ENCODE assay signal across 8 mouse cellular contexts in the genomic region with DNA sequence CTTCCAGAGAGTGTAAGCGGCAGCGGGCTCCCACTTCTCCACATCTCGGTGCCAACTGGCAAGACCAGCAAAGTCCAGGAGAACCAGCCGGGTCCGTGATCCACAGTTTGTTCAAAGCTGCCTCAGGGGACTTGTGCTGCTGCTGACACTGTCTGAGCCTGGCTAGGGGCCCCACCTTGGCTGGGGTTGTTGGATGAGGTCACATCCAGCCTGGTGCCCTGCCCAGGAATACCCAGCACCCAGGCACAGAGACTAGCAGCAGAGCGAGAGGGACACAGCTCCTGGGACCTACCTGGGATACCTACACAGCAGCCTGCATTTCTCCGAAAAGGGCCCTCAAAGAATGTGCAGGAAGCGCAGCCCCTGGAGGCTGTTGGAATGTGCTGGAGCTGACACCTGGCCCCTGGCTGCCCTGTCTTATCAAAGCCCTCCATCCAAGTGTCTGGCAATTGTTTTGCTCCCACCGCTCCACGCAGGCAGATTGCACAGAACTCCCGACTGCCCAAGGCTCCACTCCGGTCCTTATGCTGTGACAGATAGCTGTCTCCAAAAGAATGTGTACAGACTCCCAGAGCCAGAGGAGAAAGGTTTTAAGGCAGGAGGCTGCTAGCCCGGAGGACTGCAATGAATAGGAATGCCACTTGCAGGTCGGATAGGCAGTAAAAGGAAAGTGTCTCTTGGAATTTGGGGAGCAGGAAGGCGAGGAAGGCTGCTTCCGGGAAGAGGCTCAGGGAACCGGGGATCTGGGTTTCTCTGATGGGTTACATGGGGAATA. TPM values are rescaled to one million over a fixed set of nuclear protein-coding genes. Genes with fewer than 3 reads are reported as not detected.
DNase-seq lines count a peak whose midpoint lies in the region; ATAC-seq and TF ChIP-seq lines count a peak whose summit lies in the region.

No protein-coding gene starts in this region.

- no peaks in the 10 kb centered on the region for H3K27me3 ChIP-seq in heart, embryonic 13.5 days (replicated peaks)
- peaks cover 9% of the 10 kb centered on the region for H3K27me3 ChIP-seq in limb, embryonic 13.5 days
- peaks cover 21% of the 10 kb centered on the region for H3K27me3 ChIP-seq in midbrain, embryonic 15.5 days (replicated peaks)

- no peaks in the 10 kb centered on the region for H3K9me3 ChIP-seq in heart, embryonic 13.5 days
- H3K9me3 ChIP-seq in limb, embryonic 13.5 days: no peaks in the 10 kb centered on the region
- H3K9me3 ChIP-seq in midbrain, embryonic 15.5 days: no peaks in the 10 kb centered on the region

- no peak overlapping the region for H3K27ac ChIP-seq in bone marrow, adult 2 months (ENCODE audit: control insufficient read depth, insufficient read depth, low read depth, low read length, poor library complexity)
- peak overlapping the region; percentile 84 for H3K27ac ChIP-seq in heart, embryonic 13.5 days (replicated peaks)
- peak overlapping the region; percentile 73; the same call in 1 of the 2 replicates for H3K27ac ChIP-seq in limb, embryonic 13.5 days
- no peak overlapping the region for H3K27ac ChIP-seq in midbrain, embryonic 15.5 days

- ATAC-seq in heart, embryonic 13.5 days (ENCODE audit: extremely low read depth, insufficient number of reproducible peaks, low FRiP score, low TSS enrichment): no peak
- no peak for ATAC-seq in limb, embryonic 13.5 days (ENCODE audit: low FRiP score, low read depth)
- no peak for ATAC-seq in midbrain, embryonic 15.5 days (replicated peaks)
- ATAC-seq in monocyte, adult 5-6 weeks (replicated peaks; ENCODE audit: insufficient number of reproducible peaks, low FRiP score, low TSS enrichment, poor library complexity, severe bottlenecking): no peak

- peak overlapping the region; percentile 88 for H3K9ac ChIP-seq in heart, embryonic 13.5 days
- peak overlapping the region; percentile 79 for H3K9ac ChIP-seq in limb, embryonic 13.5 days
- H3K9ac ChIP-seq in midbrain, embryonic 15.5 days: peak overlapping the region; percentile 50

- DNase-seq in cerebellum, adult 9-10 months: peak; percentile 28
- DNase-seq in cerebellum, adult 8-10 months: no peak
- DNase-seq in left cerebral cortex, adult 18-20 months (ENCODE audit: low spot score in 2 of 2): no peak

- H3K4me3 ChIP-seq in bone marrow, adult 2 months (replicated peaks; ENCODE audit: control insufficient read depth, low read depth, low read length): peak overlapping the region; percentile 61
- peak overlapping the region; percentile 76 for H3K4me3 ChIP-seq in heart, embryonic 13.5 days
- peak overlapping the region; percentile 65 for H3K4me3 ChIP-seq in limb, embryonic 13.5 days
- peak overlapping the region; percentile 52 for H3K4me3 ChIP-seq in midbrain, embryonic 15.5 days

- no peak for TF ChIP-seq POLR2A in bone marrow, adult 2 months (IDR thresholded peaks at IDR 0.05; ENCODE audit: borderline replicate concordance, control insufficient read depth, low read depth, low read length)

- no peaks in the 10 kb centered on the region for H3K36me3 ChIP-seq in heart, embryonic 13.5 days
- H3K36me3 ChIP-seq in limb, embryonic 13.5 days: no peaks in the 10 kb centered on the region
- H3K36me3 ChIP-seq in midbrain, embryonic 15.5 days (replicated peaks): no peaks in the 10 kb centered on the region

- H3K4me2 ChIP-seq in heart, embryonic 13.5 days: peak overlapping the region; percentile 99
- H3K4me2 ChIP-seq in limb, embryonic 13.5 days (replicated peaks): peak overlapping the region; percentile 82
- H3K4me2 ChIP-seq in midbrain, embryonic 15.5 days: peak overlapping the region; percentile 94

- no peak for TF ChIP-seq CTCF in bone marrow, adult 2 months (IDR thresholded peaks at IDR 0.05; ENCODE audit: control insufficient read depth, insufficient read depth, low read length)

- WGBS in bone marrow, adult 2 months: 32% methylated on average over 17 of the region's 17 CpGs
- WGBS in heart, embryonic 13.5 days: 4% methylated on average over 17 of the region's 17 CpGs
- 12% methylated on average over 17 of the region's 17 CpGs for WGBS in limb, embryonic 13.5 days
- WGBS in midbrain, embryonic 15.5 days: 19% methylated on average over 17 of the region's 17 CpGs

- peaks cover 3% of the 10 kb centered on the region; the same call in 1 of the 2 replicates for H3K4me1 ChIP-seq in bone marrow, adult 2 months (ENCODE audit: control insufficient read depth, insufficient read depth, low read length)
- peaks cover 53% of the 10 kb centered on the region for H3K4me1 ChIP-seq in heart, embryonic 13.5 days
- H3K4me1 ChIP-seq in limb, embryonic 13.5 days: peaks cover 46% of the 10 kb centered on the region
- peaks cover 34% of the 10 kb centered on the region for H3K4me1 ChIP-seq in midbrain, embryonic 15.5 days

RNA-seq across cellular contexts. Expression of gene Dok4, which starts 0.8 kb away (rescaled TPM):
- polyA plus RNA-seq in bone marrow, adult 2 months (2011; ENCODE audit: insufficient read depth, insufficient read length, low replicate concordance, missing spikeins): 3.0 and 5.6 TPM in 2 replicates
- 35.5 and 38.2 TPM in 2 replicates for polyA plus RNA-seq in heart, embryonic 13.5 days (2015; fragmentation: Nextera tagmentation; extraction: Ambion mirVana)
- 21.4 and 21.7 TPM in 2 replicates for polyA plus RNA-seq in limb, embryonic 13.5 days (2015; fragmentation: Nextera tagmentation; extraction: Ambion mirVana)
- polyA plus RNA-seq in midbrain, embryonic 15.5 days (2015; fragmentation: Nextera tagmentation; extraction: Ambion mirVana): 92.9 and 99.7 TPM in 2 replicates
- 0.97 to 4.5 TPM (median 1.2 TPM) in 3 replicates for total RNA-seq in monocyte, adult 5-6 weeks (2017)
- total RNA-seq in left cerebral cortex, adult 18-20 months (2021): 10 to 100 TPM; 18.6 to 20.9 TPM

RNA-seq across cellular contexts. Expression of gene Polr2c, which starts 18.0 kb away (rescaled TPM):
- 33.6 and 37.9 TPM in 2 replicates for polyA plus RNA-seq in bone marrow, adult 2 months (2011; ENCODE audit: insufficient read depth, insufficient read length, low replicate concordance, missing spikeins)
- polyA plus RNA-seq in heart, embryonic 13.5 days (2015; fragmentation: Nextera tagmentation; extraction: Ambion mirVana): 107 and 129 TPM in 2 replicates
- polyA plus RNA-seq in limb, embryonic 13.5 days (2015; fragmentation: Nextera tagmentation; extraction: Ambion mirVana): 145 and 149 TPM in 2 replicates
- polyA plus RNA-seq in midbrain, embryonic 15.5 days (2015; fragmentation: Nextera tagmentation; extraction: Ambion mirVana): 117 and 122 TPM in 2 replicates
- total RNA-seq in monocyte, adult 5-6 weeks (2017): 36.9 to 49.4 TPM (median 40.6 TPM) in 3 replicates
- 10 to 100 TPM; 74.5 to 75.7 TPM for total RNA-seq in left cerebral cortex, adult 18-20 months (2021)

RNA-seq across cellular contexts. Expression of gene Ciapin1, which starts 37.1 kb away (rescaled TPM):
- 36.7 and 38.1 TPM in 2 replicates for polyA plus RNA-seq in bone marrow, adult 2 months (2011; ENCODE audit: insufficient read depth, insufficient read length, low replicate concordance, missing spikeins)
- 90.9 and 98.2 TPM in 2 replicates for polyA plus RNA-seq in heart, embryonic 13.5 days (2015; fragmentation: Nextera tagmentation; extraction: Ambion mirVana)
- polyA plus RNA-seq in limb, embryonic 13.5 days (2015; fragmentation: Nextera tagmentation; extraction: Ambion mirVana): 127 and 133 TPM in 2 replicates
- polyA plus RNA-seq in midbrain, embryonic 15.5 days (2015; fragmentation: Nextera tagmentation; extraction: Ambion mirVana): 211 and 217 TPM in 2 replicates
- total RNA-seq in monocyte, adult 5-6 weeks (2017): 17.0 to 23.7 TPM (median 17.3 TPM) in 3 replicates
- total RNA-seq in left cerebral cortex, adult 18-20 months (2021): 10 to 100 TPM; 72.3 to 75.6 TPM

RNA-seq across cellular contexts. Expression of gene Coq9, which starts 37.2 kb away (rescaled TPM):
- 21.8 and 35.8 TPM in 2 replicates for polyA plus RNA-seq in bone marrow, adult 2 months (2011; ENCODE audit: insufficient read depth, insufficient read length, low replicate concordance, missing spikeins)
- polyA plus RNA-seq in heart, embryonic 13.5 days (2015; fragmentation: Nextera tagmentation; extraction: Ambion mirVana): 133 and 142 TPM in 2 replicates
- polyA plus RNA-seq in limb, embryonic 13.5 days (2015; fragmentation: Nextera tagmentation; extraction: Ambion mirVana): 72.7 and 73.7 TPM in 2 replicates
- 56.8 and 58.3 TPM in 2 replicates for polyA plus RNA-seq in midbrain, embryonic 15.5 days (2015; fragmentation: Nextera tagmentation; extraction: Ambion mirVana)
- 23.0 to 27.5 TPM (median 25.1 TPM) in 3 replicates for total RNA-seq in monocyte, adult 5-6 weeks (2017)
- total RNA-seq in left cerebral cortex, adult 18-20 months (2021): 10 to 100 TPM; 76.6 to 90.5 TPM

RNA-seq across cellular contexts. Expression of gene Ccdc102a, which starts 42.6 kb away (rescaled TPM):
- 0.70 and 2.8 TPM in 2 replicates for polyA plus RNA-seq in bone marrow, adult 2 months (2011; ENCODE audit: insufficient read depth, insufficient read length, low replicate concordance, missing spikeins)
- polyA plus RNA-seq in heart, embryonic 13.5 days (2015; fragmentation: Nextera tagmentation; extraction: Ambion mirVana): 18.2 and 18.7 TPM in 2 replicates
- polyA plus RNA-seq in limb, embryonic 13.5 days (2015; fragmentation: Nextera tagmentation; extraction: Ambion mirVana): 46.3 and 46.6 TPM in 2 replicates
- 4.9 and 6.0 TPM in 2 replicates for polyA plus RNA-seq in midbrain, embryonic 15.5 days (2015; fragmentation: Nextera tagmentation; extraction: Ambion mirVana)
- total RNA-seq in monocyte, adult 5-6 weeks (2017): 1.1 to 11.3 TPM (median 1.8 TPM) in 3 replicates
- total RNA-seq in left cerebral cortex, adult 18-20 months (2021): 1 to 10 TPM; 1.5 to 1.9 TPM

Comparison
In these comparisons a context has a peak if more than half of its experiments do, and no peak if none do; other contexts are left out.
1. H3K27ac ChIP-seq: peak in heart, embryonic 13.5 days (single experiment) and limb, embryonic 13.5 days (single experiment); none in bone marrow, adult 2 months (single experiment) and midbrain, embryonic 15.5 days (single experiment).
2. Peak in every context shown above with its lines, with median percentiles within 50 percentile points of each other: H3K4me3 ChIP-seq, H3K4me2 ChIP-seq and H3K9ac ChIP-seq.